Mouse (Mus musculus): ENCODE data around the gene Dscam.

DNA sequence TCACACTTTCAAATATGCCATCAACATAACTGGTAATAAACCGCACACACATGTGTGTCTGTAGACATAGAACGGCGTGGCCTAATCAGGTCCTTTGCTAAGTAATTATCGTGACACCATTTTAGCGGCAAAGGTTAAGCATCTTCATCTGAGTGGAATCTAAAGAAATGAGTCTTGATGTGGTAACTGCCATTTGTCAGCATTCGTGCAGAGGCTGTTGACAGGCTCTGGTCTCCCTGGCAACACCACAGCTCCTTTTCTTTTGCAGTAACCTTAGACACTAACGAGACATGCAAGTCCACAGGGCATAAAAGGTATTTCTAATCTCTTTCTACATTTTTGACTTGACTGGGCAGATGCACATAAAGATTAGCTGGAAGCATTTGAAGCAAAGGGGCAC is 297.8 kb downstream of the Dscam start:
- TF ChIP-seq CTCF (IDR thresholded peaks at IDR 0.05; ENCODE audit: extremely low read depth, insufficient read length, insufficient replicate concordance, low read depth, low read length) (no peak), POLR2A (IDR thresholded peaks at IDR 0.05; ENCODE audit: low read depth, low read length) (no peak)
